In the genomic region with DNA sequence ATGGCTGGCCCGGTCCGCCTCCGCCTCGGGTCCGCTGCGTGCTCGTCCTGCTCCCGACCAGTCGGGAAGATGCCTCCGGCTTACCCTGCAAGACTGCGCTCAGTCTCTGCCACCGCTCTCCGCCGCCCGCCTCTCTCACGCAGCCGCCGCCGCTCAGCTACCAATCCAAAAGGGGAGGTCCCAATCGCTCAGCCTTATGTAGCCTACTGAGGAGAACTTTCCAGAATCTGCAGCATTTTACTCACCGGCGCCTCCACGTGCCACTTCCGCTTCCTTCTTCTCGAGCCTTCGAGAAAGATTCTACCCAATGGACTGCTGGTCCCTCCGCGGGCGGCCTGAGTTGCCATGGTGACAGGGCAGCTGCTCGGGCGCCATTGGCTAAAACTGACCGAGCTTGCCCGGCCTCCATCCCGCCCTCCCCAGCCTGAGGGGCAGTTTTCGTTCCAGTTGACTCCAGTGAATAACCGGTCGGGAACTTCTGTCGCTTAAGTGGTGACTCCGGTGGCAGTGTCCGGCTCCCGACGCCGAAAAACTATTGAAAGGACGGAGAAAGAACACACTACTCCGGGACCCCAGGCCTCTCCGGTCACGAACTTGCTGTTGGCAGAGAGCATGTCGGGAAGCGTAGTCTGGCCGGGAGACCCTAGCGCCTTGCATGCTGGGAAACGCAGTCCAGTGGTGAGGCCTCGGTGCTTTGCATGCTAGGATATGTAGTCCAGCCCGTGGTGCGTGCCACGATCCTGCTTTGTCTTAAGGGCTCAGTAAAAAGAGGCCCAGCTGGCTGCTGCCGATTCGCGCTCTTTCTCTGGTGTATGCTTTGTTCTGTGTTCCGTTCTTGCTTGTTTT, we compare ENCODE assay signal across 8 mouse cellular contexts. TPM values are rescaled to one million over a fixed set of nuclear protein-coding genes. Genes with fewer than 3 reads are reported as not detected.
A peak's percentile ranks its signal among the peaks of the same experiment; 100 is the strongest.
DNase-seq lines count a peak whose midpoint lies in the region; ATAC-seq lines count a peak whose summit lies in the region.

A gene (minus strand): TSS at position 302 of the 846 bp plus-strand sequence.

- peak within 1 kb of the TSS; percentile 81 for H3K4me3 ChIP-seq in heart, embryonic 10.5 days
- peak within 1 kb of the TSS; percentile 65 for H3K4me3 ChIP-seq in kidney, embryonic 15.5 days (replicated peaks)

- DNase-seq in B cell, adult 2 months = peak; percentile 95
- DNase-seq in brain, adult 2 months (ENCODE audit: low read depth, low spot score) = peak; percentile 100
- peak; percentile 100 for DNase-seq in heart, embryonic 10.5 days (ENCODE audit: low spot score)
- DNase-seq in liver = peak; percentile 97
- peak; percentile 95 to 96 for DNase-seq in spleen, postnatal 4 days (ENCODE audit: low spot score in 2 of 2)

- peak; percentile 96 for ATAC-seq in erythroblast, adult 5-6 weeks (replicated peaks; ENCODE audit: low FRiP score, poor library complexity, severe bottlenecking)
- ATAC-seq in kidney, embryonic 15.5 days (replicated peaks; ENCODE audit: low FRiP score) = peak; percentile 99
- peak; percentile 97 for ATAC-seq in monocyte, adult 5-6 weeks (replicated peaks; ENCODE audit: insufficient number of reproducible peaks, low FRiP score, low TSS enrichment, poor library complexity, severe bottlenecking)

- peaks cover 27% of the 10 kb centered on the region for H3K36me3 ChIP-seq in heart, embryonic 10.5 days
- H3K36me3 ChIP-seq in kidney, embryonic 15.5 days = peaks cover 27% of the 10 kb centered on the region

- H3K9me3 ChIP-seq in heart, embryonic 10.5 days = no peaks in the 10 kb centered on the region
- H3K9me3 ChIP-seq in kidney, embryonic 15.5 days (replicated peaks) = no peaks in the 10 kb centered on the region

- no peaks in the 10 kb centered on the region for H3K27me3 ChIP-seq in heart, embryonic 10.5 days (ENCODE audit: insufficient read depth, poor library complexity, severe bottlenecking)
- no peaks in the 10 kb centered on the region for H3K27me3 ChIP-seq in kidney, embryonic 15.5 days

- WGBS in heart, embryonic 10.5 days = under 1% methylated on average over 60 of the region's 60 CpGs
- under 1% methylated on average over 60 of the region's 60 CpGs for WGBS in kidney, embryonic 15.5 days

- peak within 1 kb of the TSS; percentile 92 for H3K27ac ChIP-seq in heart, embryonic 10.5 days
- peak within 1 kb of the TSS; percentile 91 for H3K27ac ChIP-seq in kidney, embryonic 15.5 days

- H3K4me2 ChIP-seq in kidney, embryonic 15.5 days = peak within 1 kb of the TSS; percentile 77

- H3K4me1 ChIP-seq in heart, embryonic 10.5 days = peaks cover 15% of the 10 kb centered on the region
- peaks cover 22% of the 10 kb centered on the region for H3K4me1 ChIP-seq in kidney, embryonic 15.5 days

- H3K9ac ChIP-seq in kidney, embryonic 15.5 days = peak within 1 kb of the TSS; percentile 86

RNA-seq across cellular contexts. Expression of the gene that starts here (rescaled TPM):
- total RNA-seq in erythroblast, adult 5-6 weeks (2015; ENCODE audit: low replicate concordance) = 22.4 and 23.6 TPM in 2 replicates
- total RNA-seq in erythroblast, adult 5-6 weeks (2017; ENCODE audit: low replicate concordance) = 16.6 and 19.0 TPM in 2 replicates
- polyA plus RNA-seq in heart, embryonic 10.5 days (2016; fragmentation: Nextera tagmentation; extraction: Ambion mirVana) = 59.0 and 82.7 TPM in 2 replicates
- polyA plus RNA-seq in kidney, embryonic 15.5 days (2015; fragmentation: Nextera tagmentation; extraction: Ambion mirVana) = 62.6 and 68.8 TPM in 2 replicates
- total RNA-seq in monocyte, adult 5-6 weeks (2017) = 27.5 to 77.0 TPM (median 49.1 TPM) in 3 replicates

Comparison
In these comparisons a context has a peak if more than half of its experiments do, and no peak if none do; other contexts are left out.
1. Peak in every context shown above with its lines: DNase-seq, ATAC-seq, H3K4me3 ChIP-seq and H3K27ac ChIP-seq.